Mouse (Mus musculus): ENCODE results near the gene Castor1. TPM values are rescaled to one million over a fixed set of nuclear protein-coding genes. Genes with fewer than 3 reads are reported as not detected.
A peak's percentile ranks its signal among the peaks of the same experiment; 100 is the strongest.

Gene Castor1
- total RNA-seq, 1 experiment from 2014 or later: 2.4 TPM

GRCm38 (mm10) chr11:4226569-4227325 lies 8.7 kb downstream of the Castor1 start:
- ATAC-seq (replicated peaks; ENCODE audit: insufficient number of reproducible peaks, low FRiP score, low TSS enrichment, poor library complexity, severe bottlenecking): no peak

DNA sequence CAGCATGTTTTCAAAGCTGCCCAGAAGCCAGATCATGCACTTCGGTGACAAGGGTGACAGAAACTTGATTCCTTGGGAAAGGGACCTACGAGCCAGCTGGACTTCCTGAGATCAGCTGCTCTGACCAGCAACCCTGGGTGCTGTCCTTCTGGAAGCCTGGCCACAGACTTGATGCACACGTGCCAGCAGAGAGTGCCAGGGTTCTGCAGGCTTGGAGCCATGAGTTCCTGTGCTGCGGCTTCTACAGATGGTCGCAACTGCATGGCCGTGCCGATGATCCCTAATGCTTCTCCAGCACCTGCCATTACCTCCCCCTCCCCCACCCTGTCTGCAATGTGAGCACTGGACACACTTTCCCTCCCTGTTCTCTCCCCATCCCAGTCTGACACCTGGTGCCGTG lies 10.4 kb downstream of the Castor1 start:
- ATAC-seq (replicated peaks; ENCODE audit: insufficient number of reproducible peaks, low FRiP score, low TSS enrichment, poor library complexity, severe bottlenecking): no peak

GRCm38 (mm10) chr11:4229841-4230240 lies 11.8 kb downstream of the Castor1 start:
- ATAC-seq (replicated peaks; ENCODE audit: insufficient number of reproducible peaks, low FRiP score, low TSS enrichment, poor library complexity, severe bottlenecking): no peak

DNA sequence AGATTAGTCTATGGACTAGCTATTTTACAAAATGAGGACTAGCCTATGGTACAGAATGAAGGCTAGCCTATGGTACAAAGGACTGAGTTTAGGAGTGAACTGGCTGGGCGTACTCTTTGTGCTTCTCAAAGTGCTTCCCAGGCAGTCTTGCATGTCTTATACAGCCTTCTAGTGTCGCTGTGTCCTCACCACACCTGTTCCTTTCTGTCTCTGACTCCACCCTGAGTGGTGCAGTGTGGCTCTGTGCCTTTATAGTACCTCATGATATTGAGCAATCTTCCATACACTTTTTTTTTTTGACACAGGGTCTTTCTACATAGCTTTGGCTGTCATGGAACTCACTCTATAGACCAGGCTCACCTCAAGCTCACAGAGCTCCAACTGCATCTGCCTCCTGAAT lies 13.4 kb downstream of the Castor1 start:
- ATAC-seq (replicated peaks; ENCODE audit: insufficient number of reproducible peaks, low FRiP score, low TSS enrichment, poor library complexity, severe bottlenecking): no peak

DNA sequence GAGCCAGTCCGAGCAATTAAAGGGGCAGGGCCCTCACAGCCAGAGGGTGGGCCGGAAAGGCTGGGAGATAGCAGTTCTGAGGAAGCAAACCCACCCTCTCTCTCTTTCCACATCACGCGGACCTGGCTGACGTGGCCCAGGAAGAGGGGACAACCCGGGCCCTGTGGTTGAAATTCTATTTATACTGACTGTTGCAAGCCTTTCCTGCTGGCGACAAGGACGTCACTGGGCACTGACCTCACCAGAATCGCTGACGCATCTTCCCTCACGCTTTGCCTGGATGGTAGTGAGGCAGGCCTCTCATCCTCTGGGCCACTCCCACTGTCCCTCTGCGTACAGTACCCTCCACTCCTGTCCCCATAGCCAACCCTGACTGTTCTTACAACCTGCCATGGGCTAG lies 14.6 kb downstream of the Castor1 start:
- ATAC-seq (replicated peaks; ENCODE audit: insufficient number of reproducible peaks, low FRiP score, low TSS enrichment, poor library complexity, severe bottlenecking): peak; percentile 69

- no peak for ATAC-seq (replicated peaks; ENCODE audit: insufficient number of reproducible peaks, low FRiP score, low TSS enrichment, poor library complexity, severe bottlenecking)
These were observed 17.1 kb downstream of the Castor1 start for GRCm38 (mm10) chr11:4235052-4235655.

GRCm38 (mm10) chr11:4235665-4236545 lies 17.9 kb downstream of the Castor1 start, which contains the start of gene Osm:
Gene Osm (plus strand): TSS chr11:4236420.
- peak; percentile 34 for ATAC-seq (replicated peaks; ENCODE audit: insufficient number of reproducible peaks, low FRiP score, low TSS enrichment, poor library complexity, severe bottlenecking)

- ATAC-seq (replicated peaks; ENCODE audit: insufficient number of reproducible peaks, low FRiP score, low TSS enrichment, poor library complexity, severe bottlenecking): peak; percentile 14; the same call in 1 of the 2 replicates
These were observed 18.6 kb downstream of the Castor1 start for GRCm38 (mm10) chr11:4236546-4237067.

- peak; percentile 25 for ATAC-seq (replicated peaks; ENCODE audit: insufficient number of reproducible peaks, low FRiP score, low TSS enrichment, poor library complexity, severe bottlenecking)
These were observed 19.4 kb downstream of the Castor1 start for GRCm38 (mm10) chr11:4237389-4237912.

DNA sequence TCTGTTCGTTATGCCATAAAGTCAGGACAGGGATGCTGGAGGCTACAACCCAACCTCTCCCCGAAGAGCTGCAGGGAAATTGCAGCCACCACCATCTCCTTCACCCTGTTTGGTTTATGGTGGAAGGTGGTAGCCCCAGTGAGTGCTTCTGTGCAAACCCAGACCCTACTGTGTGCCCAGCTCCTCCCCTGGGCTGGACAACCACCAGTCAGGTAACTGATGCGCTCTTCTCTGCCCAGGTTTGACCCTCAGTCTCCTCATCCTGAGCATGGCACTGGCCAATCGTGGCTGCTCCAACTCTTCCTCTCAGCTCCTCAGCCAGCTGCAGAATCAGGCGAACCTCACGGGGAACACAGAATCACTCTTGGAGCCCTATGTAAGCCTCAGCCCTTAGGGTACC lies 20.1 kb downstream of the Castor1 start:
- no peak for ATAC-seq (replicated peaks; ENCODE audit: insufficient number of reproducible peaks, low FRiP score, low TSS enrichment, poor library complexity, severe bottlenecking)

DNA sequence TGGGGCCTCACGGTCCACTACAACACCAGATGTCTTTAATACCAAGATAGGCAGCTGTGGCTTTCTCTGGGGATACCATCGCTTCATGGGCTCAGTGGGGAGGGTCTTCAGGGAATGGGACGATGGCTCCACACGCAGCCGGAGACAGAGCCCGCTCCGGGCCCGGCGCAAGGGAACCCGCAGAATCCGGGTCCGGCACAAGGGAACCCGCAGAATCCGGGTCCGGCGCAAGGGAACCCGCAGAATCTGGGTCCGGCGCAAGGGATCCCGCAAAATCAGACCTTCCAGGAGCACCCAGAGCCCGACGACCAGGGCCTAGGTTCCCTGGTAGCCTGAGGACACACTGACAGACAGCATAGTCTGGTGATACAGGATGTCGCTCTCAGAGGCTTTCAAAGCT lies 21.7 kb downstream of the Castor1 start:
- no peak for ATAC-seq (replicated peaks; ENCODE audit: insufficient number of reproducible peaks, low FRiP score, low TSS enrichment, poor library complexity, severe bottlenecking)

DNA sequence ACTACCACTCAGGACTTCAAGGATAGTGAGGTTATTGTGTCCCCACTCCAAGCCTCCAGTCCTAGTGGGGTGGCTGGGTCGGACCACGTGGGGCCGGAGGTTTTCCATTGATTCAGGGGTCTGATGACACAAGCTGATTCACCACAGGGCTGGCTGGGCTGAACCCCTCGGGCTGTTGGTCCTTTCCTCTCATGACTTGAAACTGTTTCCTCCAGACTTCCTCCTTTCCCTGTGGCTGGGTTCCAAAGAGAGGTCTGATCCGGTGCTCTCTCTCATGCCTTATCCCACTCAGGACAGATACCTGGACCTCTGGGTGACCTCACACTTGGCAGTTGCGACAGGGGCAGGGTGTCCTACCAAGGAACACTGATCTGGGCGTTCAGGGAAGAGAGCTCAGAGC lies 22.1 kb downstream of the Castor1 start:
- no peak for ATAC-seq (replicated peaks; ENCODE audit: insufficient number of reproducible peaks, low FRiP score, low TSS enrichment, poor library complexity, severe bottlenecking)

DNA sequence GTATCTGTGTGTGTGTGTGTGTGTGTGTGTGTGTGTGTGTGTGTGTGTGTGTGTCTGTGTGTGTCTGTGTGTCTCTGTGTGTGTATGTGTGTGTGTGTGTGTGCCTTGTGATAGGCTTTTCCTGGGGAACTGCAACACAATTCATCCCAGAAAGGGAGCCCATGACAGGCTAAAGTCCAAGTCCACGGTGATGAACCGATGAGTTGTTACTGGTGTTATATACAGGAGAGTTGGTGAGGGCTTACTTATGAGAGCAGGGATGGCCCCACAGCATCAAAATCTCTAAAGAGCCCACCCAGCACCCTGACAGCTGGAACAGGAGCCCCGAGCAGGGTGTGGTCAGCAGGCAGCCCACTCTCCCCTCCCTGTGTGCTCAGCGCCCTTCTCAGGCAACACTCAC lies 23.2 kb downstream of the Castor1 start:
- no peak for ATAC-seq (replicated peaks; ENCODE audit: insufficient number of reproducible peaks, low FRiP score, low TSS enrichment, poor library complexity, severe bottlenecking)

- ATAC-seq (replicated peaks; ENCODE audit: insufficient number of reproducible peaks, low FRiP score, low TSS enrichment, poor library complexity, severe bottlenecking): no peak
These were observed 28.1 kb downstream of the Castor1 start for GRCm38 (mm10) chr11:4246126-4246525.

GRCm38 (mm10) chr11:4246623-4247022 lies 28.6 kb downstream of the Castor1 start:
- ATAC-seq (replicated peaks; ENCODE audit: insufficient number of reproducible peaks, low FRiP score, low TSS enrichment, poor library complexity, severe bottlenecking): no peak

GRCm38 (mm10) chr11:4247201-4247959 lies 29.4 kb downstream of the Castor1 start:
- ATAC-seq (replicated peaks; ENCODE audit: insufficient number of reproducible peaks, low FRiP score, low TSS enrichment, poor library complexity, severe bottlenecking): no peak; the same call in 1 of the 2 replicates

DNA sequence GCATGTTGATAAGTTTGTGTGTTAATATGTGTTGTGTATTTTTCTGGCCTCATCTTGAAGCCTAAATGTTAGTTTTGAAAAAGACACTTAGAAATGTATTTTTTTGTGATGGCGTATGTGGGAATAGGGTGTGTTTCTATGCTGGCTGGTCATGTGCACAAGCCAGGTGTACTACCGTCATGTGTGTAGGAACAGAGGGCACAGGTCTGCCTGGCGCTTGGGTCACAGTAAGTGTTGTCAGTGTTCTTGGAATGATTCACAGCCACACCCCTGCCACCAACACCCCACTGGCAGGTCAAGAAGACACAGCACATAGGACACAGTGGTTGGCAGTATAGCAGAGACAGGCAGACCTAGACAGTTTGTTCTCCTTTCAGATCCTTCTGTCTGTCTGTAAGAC lies 31.1 kb downstream of the Castor1 start:
- no peak for ATAC-seq (replicated peaks; ENCODE audit: insufficient number of reproducible peaks, low FRiP score, low TSS enrichment, poor library complexity, severe bottlenecking)

- no peak for ATAC-seq (replicated peaks; ENCODE audit: insufficient number of reproducible peaks, low FRiP score, low TSS enrichment, poor library complexity, severe bottlenecking)
These were observed 32.3 kb downstream of the Castor1 start for GRCm38 (mm10) chr11:4250290-4250689.
